Mouse (Mus musculus) embryonic fibroblast, embryonic 13.5 days (primary cell): Measurements from ENCODE around the gene Ntrk2. TPM values are rescaled to one million over a fixed set of nuclear protein-coding genes. Genes with fewer than 3 reads are reported as not detected.
"Not testable (repeated sequence)": the region's sequence is repeated elsewhere in the genome, so short reads cannot be mapped to it uniquely, and the experiment has no call there.

Experiments used
- H3K27ac ChIP-seq: 2 replicates; pipeline ENCODE4 v1.5.1; 2012; ENCODE audit warnings: low read length, control low read depth, inconsistent platforms; ENCODE audit not compliant: insufficient read depth
- H3K4me1 ChIP-seq: 2 replicates; pipeline ENCODE4 v1.6.1; 2011; ENCODE audit warnings: low read length; ENCODE audit not compliant: control insufficient read depth, insufficient read depth
- H3K4me3 ChIP-seq: 2 replicates; pipeline ENCODE4 v1.5.1; 2011; ENCODE audit warnings: mild to moderate bottlenecking, control low read depth, low read length; ENCODE audit not compliant: insufficient read depth
- CTCF ChIP-seq: IDR thresholded peaks from 2 replicates; pipeline ENCODE4 v1.5.1; 2011; ENCODE audit warnings: mild to moderate bottlenecking, control low read depth, low read length, moderate library complexity, borderline replicate concordance; ENCODE audit not compliant: insufficient read depth
- POLR2A ChIP-seq: IDR thresholded peaks from 2 replicates; pipeline ENCODE4 v1.6.1; 2011; ENCODE audit warnings: low read depth, mild to moderate bottlenecking, control low read depth, low read length, moderate library complexity
- polyA plus RNA-seq: library from polyadenylated mRNA; stranded (reverse); fragments of >200 nt; gene quantifications from 2 replicates; pipeline ENCODE4 v1.2.4, GENCODE M21; 2011; ENCODE audit warnings: low read depth; ENCODE audit not compliant: missing spikeins, insufficient read length

Ntrk2 gene
- polyA plus RNA-seq, 1 experiment = 1.4 TPM

GRCm38 (mm10) chr13:59022251-59023042, 216.1 kb downstream of the Ntrk2 start:
- Histone ChIP-seq H3K4me1 (no peaks in the 10 kb centered on the region), H3K27ac (no peak overlapping the region), H3K4me3 (no peak overlapping the region)
- TF ChIP-seq POLR2A = no peak
- no peak for TF ChIP-seq CTCF

DNA sequence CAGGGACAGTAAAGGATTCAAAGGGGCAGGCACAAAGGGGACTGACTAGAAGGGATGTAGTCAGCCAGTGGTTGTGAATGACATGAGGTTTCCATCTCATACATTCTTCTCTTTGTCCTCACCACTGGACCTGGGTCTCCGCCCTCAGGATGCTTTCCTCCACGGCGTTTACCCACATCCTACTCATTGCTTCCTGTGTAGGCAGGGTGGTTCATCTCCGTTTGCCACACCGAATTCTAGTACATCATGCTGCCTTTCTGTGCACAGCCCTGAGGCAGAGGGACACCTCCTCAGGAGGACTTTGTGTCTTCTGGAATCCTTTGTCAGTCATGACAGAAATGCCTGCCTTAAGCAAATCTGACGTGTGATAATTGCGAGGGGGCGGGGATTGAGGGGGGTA, 219.3 kb downstream of the Ntrk2 start:
- Histone ChIP-seq H3K27ac (no peak overlapping the region), H3K4me1 (no peaks in the 10 kb centered on the region), H3K4me3 (no peak overlapping the region)
- no peak for TF ChIP-seq CTCF
- TF ChIP-seq POLR2A = no peak

DNA sequence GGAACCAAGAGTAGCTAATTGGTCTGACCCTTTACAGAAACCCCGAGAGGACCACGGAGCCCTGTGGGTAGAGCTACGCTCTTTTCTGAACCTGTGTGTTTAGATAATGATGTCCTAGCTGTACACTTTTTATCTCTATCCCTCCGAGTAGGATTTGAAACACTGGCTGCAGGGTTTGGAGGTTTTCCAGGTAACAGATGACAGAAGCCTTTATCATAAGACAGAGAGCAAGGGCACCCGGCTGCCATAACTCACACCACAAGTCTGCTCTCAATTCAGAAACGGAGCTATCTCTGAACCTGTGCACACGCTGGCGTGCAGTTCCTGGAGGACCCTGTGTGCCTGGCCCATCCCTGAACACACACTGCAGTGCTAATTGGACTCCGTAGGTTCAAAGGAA, 221.1 kb downstream of the Ntrk2 start:
- H3K4me1 ChIP-seq = no peaks in the 10 kb centered on the region
- no peak overlapping the region for H3K27ac ChIP-seq
- no peak for TF ChIP-seq POLR2A
- no peak for TF ChIP-seq CTCF
- H3K4me3 ChIP-seq = no peak overlapping the region

DNA sequence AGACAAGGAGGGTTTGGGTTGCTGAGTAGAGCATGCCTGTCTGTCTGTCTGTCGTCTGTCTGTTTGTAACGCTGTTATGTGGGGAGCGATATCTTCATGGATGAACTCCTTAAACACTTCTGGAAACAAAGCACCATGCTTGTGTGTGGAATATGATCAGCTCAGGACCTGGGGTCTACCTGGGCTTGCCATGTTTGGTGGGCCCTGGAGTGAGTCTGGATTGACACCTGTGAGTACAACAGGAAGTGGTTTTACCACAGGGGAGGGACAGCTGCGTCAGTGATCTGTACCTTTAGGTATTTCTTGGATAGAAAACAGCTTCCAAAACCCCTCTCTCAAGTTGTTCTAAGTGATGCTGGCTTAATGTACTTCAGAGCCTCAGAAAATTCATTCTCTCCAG, 222.2 kb downstream of the Ntrk2 start:
- TF ChIP-seq POLR2A = no peak

DNA sequence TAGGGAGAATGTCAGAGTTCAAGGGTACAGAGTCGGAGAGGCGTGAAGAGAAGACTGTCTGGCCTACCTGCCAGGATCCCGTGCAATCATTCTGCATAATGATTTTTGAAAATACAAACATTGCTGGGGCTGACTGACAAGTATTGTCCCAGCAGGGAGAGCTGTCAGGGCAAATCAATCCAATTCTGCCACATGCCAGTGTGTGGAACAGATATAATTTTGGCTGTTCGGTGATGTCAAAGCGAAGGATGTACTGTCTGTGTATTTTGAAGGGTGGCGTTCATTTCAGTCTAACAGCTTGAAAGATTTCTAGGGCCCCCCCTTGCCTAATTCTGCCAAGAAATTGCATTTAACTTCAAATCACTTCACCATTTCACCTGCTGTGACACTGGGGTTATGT, 224.2 kb downstream of the Ntrk2 start:
- no peaks in the 10 kb centered on the region for H3K4me1 ChIP-seq
- H3K4me3 ChIP-seq = no peak overlapping the region
- H3K27ac ChIP-seq = no peak overlapping the region
- TF ChIP-seq POLR2A (no peak), CTCF (no peak)

More for the DNA sequence above, 222.2 kb downstream of the Ntrk2 start:
- Histone ChIP-seq H3K27ac (no peak overlapping the region), H3K4me3 (no peak overlapping the region), H3K4me1 (no peaks in the 10 kb centered on the region)

GRCm38 (mm10) chr13:59040156-59040915, 234.0 kb downstream of the Ntrk2 start:
- H3K4me1 ChIP-seq = no peaks in the 10 kb centered on the region
- TF ChIP-seq POLR2A (no peak), CTCF (no peak)
- H3K4me3 ChIP-seq = no peak overlapping the region
- no peak overlapping the region for H3K27ac ChIP-seq

DNA sequence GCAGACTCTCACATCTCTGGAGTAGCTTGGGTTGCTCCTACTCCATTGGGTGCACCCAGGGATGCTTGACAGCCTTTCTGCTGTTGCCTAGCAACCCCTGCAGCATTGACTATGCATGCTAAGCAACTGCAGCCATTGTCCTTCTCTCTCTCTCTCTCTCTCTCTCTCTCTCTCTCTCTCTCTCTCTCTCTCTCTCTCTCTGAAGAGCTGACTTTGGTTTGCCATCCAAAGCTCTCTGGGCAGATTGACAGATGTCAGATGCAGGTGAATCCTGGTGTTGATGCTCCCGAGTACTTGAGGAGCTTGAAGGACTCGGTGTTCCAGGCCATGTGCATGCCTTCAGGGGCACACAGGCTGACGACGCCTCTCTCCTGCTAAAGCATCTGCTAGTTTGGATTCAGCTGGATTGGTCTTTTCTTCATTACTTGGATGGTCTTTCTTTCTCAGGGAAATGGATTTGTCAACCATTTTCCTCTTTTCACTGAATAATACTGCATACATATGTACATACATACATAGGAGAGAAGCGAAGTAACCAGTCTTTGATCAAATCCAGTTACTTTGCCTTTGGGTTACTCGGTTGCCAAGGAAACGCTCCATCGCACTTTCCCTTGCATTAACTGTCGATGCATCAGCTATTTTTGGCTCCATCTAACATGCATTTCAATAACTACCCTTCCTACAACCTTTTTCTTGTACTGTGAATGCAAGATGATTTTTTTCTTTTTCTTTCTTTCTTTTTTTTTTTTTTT, 234.8 kb downstream of the Ntrk2 start:
- Histone ChIP-seq H3K4me3 (no peak overlapping the region), H3K4me1 (no peaks in the 10 kb centered on the region), H3K27ac (no peak overlapping the region)
- no peak for TF ChIP-seq CTCF
- no peak for TF ChIP-seq POLR2A

- TF ChIP-seq CTCF (no peak), POLR2A (no peak)
- no peak overlapping the region for H3K4me3 ChIP-seq
- H3K27ac ChIP-seq = no peak overlapping the region
- H3K4me1 ChIP-seq = no peaks in the 10 kb centered on the region
Measured at GRCm38 (mm10) chr13:59052188-59052587, 245.8 kb downstream of the Ntrk2 start.

GRCm38 (mm10) chr13:59054331-59054730, 248.0 kb downstream of the Ntrk2 start:
- not testable (repeated sequence) for H3K4me1 ChIP-seq, H3K27ac ChIP-seq, H3K4me3 ChIP-seq

DNA sequence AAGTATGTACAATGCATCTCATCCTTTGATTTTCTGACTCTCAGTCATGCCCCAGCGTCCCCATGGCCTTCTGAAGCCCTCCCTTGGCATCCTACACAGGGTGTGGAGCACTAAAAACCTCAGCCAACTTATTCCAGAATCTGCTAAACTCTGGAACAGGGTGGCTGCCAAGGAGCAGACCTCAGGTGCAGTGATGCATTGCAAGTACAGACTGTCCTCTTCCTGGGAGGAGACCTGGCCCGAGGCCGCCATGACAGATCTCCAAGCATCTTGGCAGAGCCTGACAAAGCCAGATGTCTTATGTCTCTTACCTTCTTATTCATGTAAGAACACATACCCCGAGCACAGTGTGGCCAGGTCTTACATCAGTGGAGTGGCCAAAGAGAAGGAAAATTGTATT, 250.5 kb downstream of the Ntrk2 start:
- H3K4me1 ChIP-seq = no peaks in the 10 kb centered on the region
- no peak overlapping the region for H3K27ac ChIP-seq
- no peak for TF ChIP-seq POLR2A
- no peak for TF ChIP-seq CTCF
- H3K4me3 ChIP-seq = no peak overlapping the region
